Mouse (Mus musculus): Measurements from ENCODE around the gene 4933427D14Rik.

- TF ChIP-seq CTCF (IDR thresholded peaks at IDR 0.05; ENCODE audit: low read depth, low read length) (no peak), EP300 (IDR thresholded peaks at IDR 0.05; ENCODE audit: insufficient read depth, low read depth, low read length) (no peak), POLR2A (IDR thresholded peaks at IDR 0.05; ENCODE audit: insufficient read depth, low read length) (no peak)
Measured at GRCm38 (mm10) chr11:72129032-72129894, 78.0 kb downstream of the 4933427D14Rik start.

Measured in ES-Bruce4 (cell line).